32 mouse cellular contexts compared by ENCODE assay signal in the genomic region with DNA sequence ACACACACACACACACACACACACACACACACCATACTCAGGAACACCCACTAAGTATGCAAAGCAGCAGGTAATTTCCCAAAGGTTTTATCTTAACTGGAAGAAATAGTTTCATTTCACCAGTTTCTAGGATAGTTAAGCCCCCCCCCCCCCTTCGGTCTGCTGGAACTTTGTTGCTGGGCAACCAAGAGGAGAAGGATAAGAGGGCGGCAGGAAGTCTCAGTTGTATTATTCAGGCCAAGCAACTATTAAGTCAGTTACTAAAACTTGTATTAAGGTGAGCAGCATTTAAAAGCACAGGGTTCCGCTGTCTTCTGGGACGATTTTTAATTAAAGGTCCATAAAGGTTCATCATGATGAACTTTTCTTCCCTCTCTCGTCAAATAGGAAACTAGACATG.
A peak's percentile ranks its signal among the peaks of the same experiment; 100 is the strongest.
DNase-seq lines count a peak whose midpoint lies in the region; ATAC-seq and TF ChIP-seq lines count a peak whose summit lies in the region.
"Had no signal": no experiment of that assay in that cellular context is flagged by ENCODE, and none has a peak within 500 bp of the region (broad histone marks: within the 10 kb centered on the region; RNA-seq: fewer than 3 reads in every experiment).

No protein-coding gene starts in this region.

- DNase-seq in forebrain, embryonic 14.5 days (ENCODE audit: low spot score), result peak; percentile 17
- no peak for DNase-seq in forebrain, embryonic 10.5 days (ENCODE audit: extremely low spot score, low spot score)
- peak; percentile 29 for DNase-seq in hindbrain, postnatal 0 days (ENCODE audit: low spot score)
- peak; percentile 55 for DNase-seq in midbrain, embryonic 14.5 days
- DNase-seq in adrenal gland, adult (ENCODE audit: inconsistent age in 2 of 2, low spot score in 1 of 2), result no peak
- DNase-seq: adrenal gland, adult 2 months; adrenal gland, postnatal 14 days; B cell, adult 2 months; cerebellum, adult 11-12 months; cerebellum, adult 8-10 months; cerebellum, postnatal 10 days; cerebellum, postnatal 36 days; embryo, embryonic 11 days; gastrocnemius, postnatal 10 days; gastrocnemius, postnatal 36 days; heart, adult 2 months; heart, postnatal 14 days; heart, postnatal 4 days had no signal

- no peaks in the 10 kb centered on the region for H3K9me3 ChIP-seq in forebrain, embryonic 14.5 days (replicated peaks; ENCODE audit: control insufficient read depth, low read length)
- no peaks in the 10 kb centered on the region for H3K9me3 ChIP-seq in forebrain, embryonic 10.5 days
- H3K9me3 ChIP-seq in hindbrain, postnatal 0 days (ENCODE audit: low read length), result no peaks in the 10 kb centered on the region
- H3K9me3 ChIP-seq in hindbrain, embryonic 16.5 days (ENCODE audit: control insufficient read depth, low read length), result no peaks in the 10 kb centered on the region
- H3K9me3 ChIP-seq in midbrain, embryonic 14.5 days (ENCODE audit: control insufficient read depth, low read length), result no peaks in the 10 kb centered on the region
- no peaks in the 10 kb centered on the region for H3K9me3 ChIP-seq in midbrain, embryonic 16.5 days (replicated peaks; ENCODE audit: control insufficient read depth, low read length, poor library complexity, severe bottlenecking)
- H3K9me3 ChIP-seq: embryonic facial prominence, embryonic 10.5 days; embryonic facial prominence, embryonic 13.5 days; heart, embryonic 10.5 days; heart, embryonic 13.5 days; hindbrain, embryonic 13.5 days had no signal

- H3K4me2 ChIP-seq in forebrain, embryonic 14.5 days (ENCODE audit: low read length), result no peak overlapping the region
- H3K4me2 ChIP-seq in hindbrain, postnatal 0 days (ENCODE audit: low read depth, low read length), result no peak overlapping the region
- H3K4me2 ChIP-seq in hindbrain, embryonic 16.5 days (ENCODE audit: low read length), result no peak overlapping the region
- H3K4me2 ChIP-seq in midbrain, embryonic 14.5 days (ENCODE audit: low read length), result no peak overlapping the region
- no peak overlapping the region for H3K4me2 ChIP-seq in midbrain, embryonic 16.5 days (ENCODE audit: low read length)
- H3K4me2 ChIP-seq: embryonic facial prominence, embryonic 13.5 days; heart, embryonic 13.5 days; hindbrain, embryonic 13.5 days had no signal

- H3K4me1 ChIP-seq in forebrain, embryonic 14.5 days (ENCODE audit: control insufficient read depth, insufficient read depth, low read length), result peaks cover 40% of the 10 kb centered on the region
- H3K4me1 ChIP-seq in forebrain, embryonic 10.5 days, result peaks cover 31% of the 10 kb centered on the region
- H3K4me1 ChIP-seq in hindbrain, postnatal 0 days (ENCODE audit: insufficient read depth, low read length), result peaks cover 26% of the 10 kb centered on the region; the same call in 1 of the 2 replicates
- H3K4me1 ChIP-seq in hindbrain, embryonic 16.5 days (ENCODE audit: control insufficient read depth, insufficient read depth, low read depth, low read length), result peaks cover 33% of the 10 kb centered on the region
- peaks cover 25% of the 10 kb centered on the region for H3K4me1 ChIP-seq in midbrain, embryonic 14.5 days (ENCODE audit: control insufficient read depth, insufficient read depth, low read length)
- peaks cover 24% of the 10 kb centered on the region for H3K4me1 ChIP-seq in midbrain, embryonic 16.5 days (ENCODE audit: control insufficient read depth, insufficient read depth, low read length)

- WGBS in forebrain, embryonic 14.5 days, result 21% methylated on average over 5 of the region's 5 CpGs
- 49% methylated on average over 5 of the region's 5 CpGs for WGBS in forebrain, embryonic 10.5 days
- 27% methylated on average over 5 of the region's 5 CpGs for WGBS in hindbrain, postnatal 0 days
- 37% methylated on average over 5 of the region's 5 CpGs for WGBS in hindbrain, embryonic 16.5 days
- 14% methylated on average over 5 of the region's 5 CpGs for WGBS in midbrain, embryonic 14.5 days
- WGBS in midbrain, embryonic 16.5 days, result 17% methylated on average over 5 of the region's 5 CpGs

- no peak for ATAC-seq in forebrain, embryonic 14.5 days
- no peak for ATAC-seq in hindbrain, postnatal 0 days
- ATAC-seq in hindbrain, embryonic 16.5 days, result no peak
- no peak for ATAC-seq in midbrain, embryonic 14.5 days (ENCODE audit: low FRiP score, low TSS enrichment)
- no peak for ATAC-seq in midbrain, embryonic 16.5 days
- ATAC-seq: forebrain, embryonic 16.5 days; inflammation-experienced regulatory T-cells, adult 6 months; intestine, embryonic 16.5 days; Patski had no signal

- H3K9ac ChIP-seq in forebrain, embryonic 14.5 days (ENCODE audit: low read length), result no peak overlapping the region
- H3K9ac ChIP-seq in hindbrain, postnatal 0 days (replicated peaks; ENCODE audit: low read length), result no peak overlapping the region
- H3K9ac ChIP-seq in hindbrain, embryonic 16.5 days (ENCODE audit: low read depth, low read length), result no peak overlapping the region
- no peak overlapping the region for H3K9ac ChIP-seq in midbrain, embryonic 14.5 days (replicated peaks; ENCODE audit: low read length)
- H3K9ac ChIP-seq in midbrain, embryonic 16.5 days (ENCODE audit: low read depth, low read length), result no peak overlapping the region
- H3K9ac ChIP-seq: embryonic facial prominence, embryonic 13.5 days; heart, embryonic 13.5 days; hindbrain, embryonic 13.5 days had no signal

- no peak overlapping the region for H3K27ac ChIP-seq in forebrain, embryonic 14.5 days (ENCODE audit: low read depth, low read length)
- no peak overlapping the region for H3K27ac ChIP-seq in forebrain, embryonic 10.5 days
- H3K27ac ChIP-seq in hindbrain, postnatal 0 days, result no peak overlapping the region
- H3K27ac ChIP-seq in hindbrain, embryonic 16.5 days (ENCODE audit: low read depth, low read length), result no peak overlapping the region
- H3K27ac ChIP-seq in midbrain, embryonic 14.5 days (replicated peaks; ENCODE audit: low read depth, low read length), result no peak overlapping the region
- no peak overlapping the region for H3K27ac ChIP-seq in midbrain, embryonic 16.5 days (ENCODE audit: low read length)
- H3K27ac ChIP-seq: embryonic facial prominence, embryonic 10.5 days; embryonic facial prominence, embryonic 13.5 days; heart, adult 2 months; heart, embryonic 10.5 days; heart, embryonic 13.5 days; hindbrain, embryonic 13.5 days had no signal

- no peak overlapping the region for H3K4me3 ChIP-seq in forebrain, embryonic 14.5 days (ENCODE audit: low read depth, low read length)
- no peak overlapping the region for H3K4me3 ChIP-seq in forebrain, embryonic 10.5 days
- H3K4me3 ChIP-seq in hindbrain, postnatal 0 days (ENCODE audit: low read length), result no peak overlapping the region
- H3K4me3 ChIP-seq in hindbrain, embryonic 16.5 days (ENCODE audit: low read length), result no peak overlapping the region
- H3K4me3 ChIP-seq in midbrain, embryonic 14.5 days (replicated peaks; ENCODE audit: low read depth, low read length), result no peak overlapping the region
- no peak overlapping the region for H3K4me3 ChIP-seq in midbrain, embryonic 16.5 days (ENCODE audit: low read depth, low read length)
- H3K4me3 ChIP-seq: embryonic facial prominence, embryonic 10.5 days; embryonic facial prominence, embryonic 13.5 days; erythroblast, embryonic 14.5 days; heart, adult 2 months; heart, embryonic 10.5 days; heart, embryonic 13.5 days; hindbrain, embryonic 13.5 days had no signal

- no peak for TF ChIP-seq CTCF in hindbrain, postnatal 0 days (IDR thresholded peaks at IDR 0.05; ENCODE audit: low read depth)

- H3K36me3 ChIP-seq in forebrain, embryonic 14.5 days (ENCODE audit: control insufficient read depth, insufficient read depth, low read length), result no peaks in the 10 kb centered on the region
- no peaks in the 10 kb centered on the region for H3K36me3 ChIP-seq in forebrain, embryonic 10.5 days (replicated peaks)
- H3K36me3 ChIP-seq in hindbrain, postnatal 0 days (ENCODE audit: insufficient read depth, low read length), result no peaks in the 10 kb centered on the region
- H3K36me3 ChIP-seq in hindbrain, embryonic 16.5 days (ENCODE audit: control insufficient read depth, insufficient read depth, low read length), result no peaks in the 10 kb centered on the region
- no peaks in the 10 kb centered on the region for H3K36me3 ChIP-seq in midbrain, embryonic 14.5 days (ENCODE audit: control insufficient read depth, insufficient read depth, low read length)
- H3K36me3 ChIP-seq in midbrain, embryonic 16.5 days (ENCODE audit: control insufficient read depth, insufficient read depth, low read length), result no peaks in the 10 kb centered on the region
- H3K36me3 ChIP-seq: embryonic facial prominence, embryonic 10.5 days; embryonic facial prominence, embryonic 13.5 days; G1E; heart, embryonic 10.5 days; heart, embryonic 13.5 days; hindbrain, embryonic 13.5 days had no signal

- no peaks in the 10 kb centered on the region for H3K27me3 ChIP-seq in forebrain, embryonic 14.5 days (replicated peaks; ENCODE audit: control insufficient read depth, insufficient read depth, low read length)
- H3K27me3 ChIP-seq in forebrain, embryonic 10.5 days (ENCODE audit: poor library complexity, severe bottlenecking), result no peaks in the 10 kb centered on the region
- H3K27me3 ChIP-seq in hindbrain, postnatal 0 days (ENCODE audit: insufficient read depth, low read length), result no peaks in the 10 kb centered on the region
- no peaks in the 10 kb centered on the region for H3K27me3 ChIP-seq in hindbrain, embryonic 16.5 days (replicated peaks; ENCODE audit: control insufficient read depth, insufficient read depth, low read length)
- no peaks in the 10 kb centered on the region for H3K27me3 ChIP-seq in midbrain, embryonic 14.5 days (ENCODE audit: control insufficient read depth, insufficient read depth, low read length)
- no peaks in the 10 kb centered on the region for H3K27me3 ChIP-seq in midbrain, embryonic 16.5 days (ENCODE audit: control insufficient read depth, insufficient read depth, low read depth, low read length)
- H3K27me3 ChIP-seq: CH12.LX; heart, embryonic 13.5 days; hindbrain, embryonic 13.5 days; Patski had no signal

Comparison
In these comparisons a context has a peak if more than half of its experiments do, and no peak if none do; other contexts are left out.
1. DNase-seq: peak in forebrain, embryonic 14.5 days (single experiment), hindbrain, postnatal 0 days (single experiment) and midbrain, embryonic 14.5 days (single experiment); none in forebrain, embryonic 10.5 days (single experiment) and adrenal gland, adult (0 of 2).